Mouse (Mus musculus) cerebellum, adult 2 months (tissue): ENCODE measurements around the gene Bdh2.

ENCODE experiments used
- CTCF ChIP-seq: fragments of 200-500 bp; IDR thresholded peaks from 2 replicates; pipeline ENCODE4 v1.5.1; 2011; ENCODE audit warnings: low read depth, mild to moderate bottlenecking, control low read depth, low read length, moderate library complexity, borderline replicate concordance; ENCODE audit not compliant: insufficient read depth
- POLR2A ChIP-seq: fragments of 200-500 bp; IDR thresholded peaks from 2 replicates; pipeline ENCODE4 v1.6.1; 2011; ENCODE audit warnings: low read length, control low read depth, borderline replicate concordance; ENCODE audit not compliant: insufficient read depth

GRCm38 (mm10) chr3:135300081-135300480 is 19.1 kb downstream of the Bdh2 start:
- TF ChIP-seq CTCF: no peak
- no peak for TF ChIP-seq POLR2A
